Mouse (Mus musculus) hindbrain, embryonic 12.5 days (tissue): ENCODE measurements around the gene Akt2. TPM values are rescaled to one million over a fixed set of nuclear protein-coding genes. Genes with fewer than 3 reads are reported as not detected.

Source experiments
- ATAC-seq: fragments of 200-750 bp; cut with Nextera tagmentation; 2 replicates; pipeline ENCODE4 v1.8.0; 2017; ENCODE audit warnings: moderate TSS enrichment; ENCODE audit not compliant: low FRiP score
- H3K27ac ChIP-seq: fragments of 300-500 bp; sonication (generic); 2 replicates; pipeline ENCODE4 v1.5.1; 2016; ENCODE audit warnings: mild to moderate bottlenecking
- H3K27me3 ChIP-seq: fragments of 300-500 bp; sonication (generic); 2 replicates; pipeline ENCODE4 v1.6.1; 2016; ENCODE audit warnings: mild to moderate bottlenecking
- H3K36me3 ChIP-seq: fragments of 300-500 bp; sonication (generic); 2 replicates; pipeline ENCODE4 v1.6.1; 2016; ENCODE audit warnings: mild to moderate bottlenecking
- H3K4me1 ChIP-seq: fragments of 300-500 bp; sonication (generic); 2 replicates; pipeline ENCODE4 v1.6.1; 2016
- H3K4me2 ChIP-seq: fragments of 300-500 bp; sonication (generic); replicated peaks from 2 replicates; pipeline ENCODE4 v1.6.1; 2016; ENCODE audit warnings: mild to moderate bottlenecking
- H3K4me3 ChIP-seq: fragments of 300-500 bp; sonication (generic); 2 replicates; pipeline ENCODE4 v1.5.1; 2016; ENCODE audit warnings: mild to moderate bottlenecking
- H3K9ac ChIP-seq: fragments of 300-500 bp; sonication (generic); 2 replicates; pipeline ENCODE4 v1.6.1; 2016; ENCODE audit warnings: mild to moderate bottlenecking, moderate library complexity
- H3K9me3 ChIP-seq: fragments of 300-500 bp; sonication (generic); replicated peaks from 2 replicates; pipeline ENCODE4 v1.6.1; 2016; ENCODE audit warnings: mild to moderate bottlenecking
- WGBS: fragments of 180-500 bp; shearing (Covaris S2); methylation state at CpG from one replicate; pipeline ENCODE4 v1.1.7; 2016; 5-methylcytosine and 5-hydroxymethylcytosine counted together
- polyA plus RNA-seq: library from polyadenylated mRNA; unstranded; fragments of >200 nt; fragmentation: Nextera tagmentation; extraction: Ambion mirVana; gene quantifications from 2 replicates; pipeline ENCODE4 v1.2.1, GENCODE M21; 2016

Gene Akt2
- polyA plus RNA-seq, 1 experiment from 2014 or later, result 90.5 TPM

DNA sequence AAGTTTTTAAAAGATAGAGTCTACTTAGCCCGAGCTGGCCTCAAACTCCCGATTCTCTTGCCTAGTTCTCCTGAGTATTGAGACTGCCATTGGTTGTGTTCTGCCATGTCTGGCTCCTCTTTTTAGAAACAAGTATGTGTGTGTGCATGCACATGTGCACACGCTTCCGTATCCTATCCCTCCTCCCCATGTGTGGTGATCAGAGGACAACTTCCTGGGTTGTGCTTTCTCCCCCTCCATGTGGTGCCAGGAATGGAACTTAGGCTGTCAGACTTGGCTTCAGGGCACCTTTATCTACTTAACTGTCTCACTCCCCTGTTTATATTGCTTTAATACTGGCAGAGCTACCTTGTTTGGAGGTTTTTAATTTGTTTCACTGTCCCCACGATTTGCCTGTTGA lies 93.9 kb downstream of the Akt2 start:
- Histone ChIP-seq H3K9me3 (no peaks in the 10 kb centered on the region), H3K27me3 (no peaks in the 10 kb centered on the region), H3K36me3 (no peaks in the 10 kb centered on the region), H3K9ac (peak overlapping the region; percentile 18; the same call in 1 of the 2 replicates), H3K4me3 (0 out of 2 replicates have a peak overlapping the region, but pooled peaks have one; percentile 11), H3K27ac (no peak overlapping the region), H3K4me1 (peaks cover 17% of the 10 kb centered on the region), H3K4me2 (peak overlapping the region; percentile 39)
- no peak for ATAC-seq
- WGBS, result 40% methylated on average over 5 of the region's 5 CpGs

- Histone ChIP-seq H3K9me3 (no peaks in the 10 kb centered on the region), H3K4me1 (peaks cover 17% of the 10 kb centered on the region), H3K9ac (peak overlapping the region; percentile 18; the same call in 1 of the 2 replicates), H3K4me3 (0 out of 2 replicates have a peak overlapping the region, but pooled peaks have one; percentile 11), H3K27ac (no peak overlapping the region), H3K36me3 (no peaks in the 10 kb centered on the region), H3K27me3 (no peaks in the 10 kb centered on the region), H3K4me2 (peak overlapping the region; percentile 39)
- WGBS, result 0% methylated on average over 6 of the region's 6 CpGs
- ATAC-seq, result no peak
Measured at GRCm38 (mm10) chr7:27685681-27686080, 94.3 kb downstream of the Akt2 start.

- 76% methylated on average over 1 of the region's 1 CpGs for WGBS
- no peaks in the 10 kb centered on the region for H3K9me3 ChIP-seq
- no peak overlapping the region for H3K27ac ChIP-seq
- H3K36me3 ChIP-seq, result no peaks in the 10 kb centered on the region
- no peak overlapping the region for H3K9ac ChIP-seq
- no peaks in the 10 kb centered on the region for H3K27me3 ChIP-seq
- no peak overlapping the region for H3K4me2 ChIP-seq
- H3K4me3 ChIP-seq, result no peak overlapping the region
- H3K4me1 ChIP-seq, result peaks cover 17% of the 10 kb centered on the region
- ATAC-seq, result no peak
Measured at GRCm38 (mm10) chr7:27687043-27687442, 95.7 kb downstream of the Akt2 start.

DNA sequence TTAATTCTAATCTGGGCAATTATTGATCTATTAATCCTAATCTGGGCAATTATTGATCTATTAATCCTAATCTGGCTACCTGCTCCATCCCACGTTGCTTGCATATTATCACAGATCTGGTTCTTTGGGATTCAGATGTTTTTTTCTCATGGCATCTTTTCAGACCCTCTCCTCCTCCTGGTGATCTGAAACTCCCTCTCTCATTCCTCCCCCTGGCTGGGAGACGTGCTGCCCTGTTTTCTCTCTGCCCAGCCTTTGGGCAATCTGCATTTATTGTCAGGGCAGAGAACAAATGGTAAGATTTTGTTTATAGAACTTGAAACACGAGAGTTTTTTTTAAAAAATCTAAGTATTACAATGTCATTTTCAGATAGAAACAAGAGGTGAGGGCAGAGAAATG lies 96.5 kb downstream of the Akt2 start:
- no peak overlapping the region for H3K4me3 ChIP-seq
- H3K4me1 ChIP-seq, result peaks cover 17% of the 10 kb centered on the region
- H3K36me3 ChIP-seq, result no peaks in the 10 kb centered on the region
- WGBS, result 65% methylated on average over 3 of the region's 3 CpGs
- H3K9ac ChIP-seq, result no peak overlapping the region; the same call in 1 of the 2 replicates
- no peaks in the 10 kb centered on the region for H3K27me3 ChIP-seq
- peak overlapping the region; percentile 72 for H3K4me2 ChIP-seq
- no peaks in the 10 kb centered on the region for H3K9me3 ChIP-seq
- H3K27ac ChIP-seq, result no peak overlapping the region
- no peak for ATAC-seq

DNA sequence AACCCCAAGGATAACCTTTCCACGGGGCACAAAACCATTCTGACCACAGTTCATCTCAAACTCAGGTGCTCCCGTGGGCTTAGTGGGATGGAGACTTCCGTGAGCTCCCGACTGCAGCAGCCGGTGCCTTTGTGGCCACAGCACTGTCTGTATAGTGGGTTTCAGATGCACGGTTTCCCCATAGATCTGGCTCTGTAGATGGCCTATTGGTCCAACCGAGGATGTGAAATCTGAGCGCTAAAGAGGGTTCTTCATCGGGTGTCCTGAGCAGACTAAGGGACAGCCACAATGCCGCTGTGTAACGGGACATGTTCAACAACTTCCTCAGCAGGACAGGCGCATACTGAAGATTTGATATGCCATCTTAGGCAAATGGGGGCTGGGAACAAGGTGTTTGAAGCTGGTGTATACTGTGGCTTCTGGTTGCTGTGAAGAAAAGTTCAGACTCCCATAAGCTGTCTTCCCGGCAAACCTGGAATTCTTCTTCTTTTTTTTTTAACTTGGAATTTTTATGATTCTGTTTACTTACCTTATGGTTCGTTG lies 97.0 kb downstream of the Akt2 start:
- 43% methylated on average over 14 of the region's 14 CpGs for WGBS
- Histone ChIP-seq H3K4me1 (peaks cover 17% of the 10 kb centered on the region), H3K27me3 (no peaks in the 10 kb centered on the region), H3K27ac (peak overlapping the region; percentile 82; the same call in 1 of the 2 replicates), H3K4me2 (peak overlapping the region; percentile 72), H3K9ac (peak overlapping the region; percentile 69), H3K9me3 (no peaks in the 10 kb centered on the region), H3K4me3 (peak overlapping the region; percentile 38), H3K36me3 (no peaks in the 10 kb centered on the region)
- no peak for ATAC-seq

- H3K4me1 ChIP-seq, result peaks cover 17% of the 10 kb centered on the region
- WGBS, result under 1% methylated on average over 19 of the region's 19 CpGs
- H3K27ac ChIP-seq, result peak within 1 kb of the TSS; percentile 82
- H3K9ac ChIP-seq, result peak within 1 kb of the TSS; percentile 69
- no peaks in the 10 kb centered on the region for H3K9me3 ChIP-seq
- 0 out of 2 replicates have a peak, but pooled peaks cover 3% of the 10 kb centered on the region for H3K36me3 ChIP-seq
- peak; percentile 98 for ATAC-seq
- H3K27me3 ChIP-seq, result no peaks in the 10 kb centered on the region
- H3K4me2 ChIP-seq, result peak within 1 kb of the TSS; percentile 72
- peak within 1 kb of the TSS; percentile 38 for H3K4me3 ChIP-seq
Measured at GRCm38 (mm10) chr7:27688815-27689612, 97.7 kb downstream of the Akt2 start, which contains the start of gene Zfp607b. Gene Zfp607b (plus strand): TSS chr7:27689340.

Other genes with a start within 250 kb of the Akt2 start
- gene Shkbp1, start 235.5 kb upstream of the Akt2 start, polyA plus RNA-seq, result 72.4 and 76.2 TPM in 2 replicates
- gene Gm20479, start 234.1 kb upstream of the Akt2 start, polyA plus RNA-seq, result 0.43 and 0.59 TPM in 2 replicates
- gene Sptbn4, start 143.9 kb upstream of the Akt2 start, polyA plus RNA-seq, result 0.90 and 1.1 TPM in 2 replicates
- gene Blvrb, start 143.6 kb upstream of the Akt2 start, polyA plus RNA-seq, result 26.6 and 27.3 TPM in 2 replicates
- gene Sertad3, start 117.8 kb upstream of the Akt2 start, polyA plus RNA-seq, result 20.8 and 22.3 TPM in 2 replicates
- 17.5 TPM in 2 replicates for gene Sertad1, start 104.6 kb upstream of the Akt2 start, polyA plus RNA-seq
- 2.5 and 3.5 TPM in 2 replicates for gene Prx, start 92.2 kb upstream of the Akt2 start, polyA plus RNA-seq
- 0.36 and 0.66 TPM in 2 replicates for gene Hipk4, start 68.3 kb upstream of the Akt2 start, polyA plus RNA-seq
- gene Pld3, start 38.3 kb upstream of the Akt2 start, polyA plus RNA-seq, result 93.9 and 104 TPM in 2 replicates
- gene 2310022A10Rik, start 38.3 kb upstream of the Akt2 start, polyA plus RNA-seq, result 35.0 and 35.4 TPM in 2 replicates
- gene Ttc9b, start 62.4 kb downstream of the Akt2 start, polyA plus RNA-seq, result 19.7 and 20.4 TPM in 2 replicates
- 18.8 and 19.8 TPM in 2 replicates for gene Map3k10, start 83.0 kb downstream of the Akt2 start, polyA plus RNA-seq
- 6.9 and 8.7 TPM in 2 replicates for gene Zfp607b, start 97.8 kb downstream of the Akt2 start, polyA plus RNA-seq
- gene Zfp60, start 139.8 kb downstream of the Akt2 start, polyA plus RNA-seq, result 101 and 107 TPM in 2 replicates
- gene Zfp626, start 215.6 kb downstream of the Akt2 start, polyA plus RNA-seq, result 2.1 and 2.2 TPM in 2 replicates
- 11.7 and 12.5 TPM in 2 replicates for gene Zfp59, start 247.1 kb downstream of the Akt2 start, polyA plus RNA-seq